8 mouse cellular contexts compared by ENCODE assay signal in genomic region chr5:138619211-138620128, GRCm38 (mm10). TPM values are rescaled to one million over a fixed set of nuclear protein-coding genes. Genes with fewer than 3 reads are reported as not detected.
DNase-seq lines count a peak whose midpoint lies in the region; ATAC-seq lines count a peak whose summit lies in the region.

TSS of gene Zfp68 (minus strand) at chr5:138619761.

- peaks cover 21% of the 10 kb centered on the region for H3K9me3 ChIP-seq in hindbrain, embryonic 15.5 days

- peaks cover 36% of the 10 kb centered on the region for H3K36me3 ChIP-seq in hindbrain, embryonic 15.5 days

- peak within 1 kb of the TSS; percentile 80 for H3K9ac ChIP-seq in hindbrain, embryonic 15.5 days

- WGBS in hindbrain, embryonic 15.5 days = under 1% methylated on average over 43 of the region's 43 CpGs

- ATAC-seq in hindbrain, embryonic 15.5 days (ENCODE audit: low FRiP score, low read depth) = peak; percentile 96

- H3K4me1 ChIP-seq in hindbrain, embryonic 15.5 days (replicated peaks) = peaks cover 34% of the 10 kb centered on the region

- H3K4me3 ChIP-seq in hindbrain, embryonic 15.5 days = peak within 1 kb of the TSS; percentile 63

- no peaks in the 10 kb centered on the region for H3K27me3 ChIP-seq in hindbrain, embryonic 15.5 days

- H3K27ac ChIP-seq in hindbrain, embryonic 15.5 days (replicated peaks) = peak within 1 kb of the TSS; percentile 94

- peak; percentile 92 for DNase-seq in T-cell, adult 2 months (ENCODE audit: low spot score)
- peak; percentile 91 to 92 for DNase-seq in cerebellum, postnatal 36 days
- DNase-seq in frontal cortex, postnatal 36 days (ENCODE audit: low spot score in 2 of 2) = peak; percentile 90 to 96
- DNase-seq in left cerebral cortex, adult 11 months (ENCODE audit: low spot score) = peak; percentile 95
- DNase-seq in lung, postnatal 4 days = peak; percentile 95
- DNase-seq in retina, postnatal 7 days (ENCODE audit: low read depth, low spot score) = peak; percentile 93
- DNase-seq in urinary bladder, adult 2 months (ENCODE audit: low spot score) = peak; percentile 78

- H3K4me2 ChIP-seq in hindbrain, embryonic 15.5 days = peak within 1 kb of the TSS; percentile 57

RNA-seq across cellular contexts. Expression of gene Zfp68, which starts in this region (rescaled TPM):
- polyA plus RNA-seq in hindbrain, embryonic 15.5 days (2015; fragmentation: Nextera tagmentation; extraction: Ambion mirVana) = 71.4 and 71.8 TPM in 2 replicates
- polyA plus RNA-seq in urinary bladder, adult 2 months (2012; rRNA removed) = 26.1 and 27.0 TPM in 2 replicates

Comparison
In these comparisons a context has a peak if more than half of its experiments do, and no peak if none do; other contexts are left out.
1. Peak in every context shown above with its lines: DNase-seq, ATAC-seq, H3K4me3 ChIP-seq and H3K27ac ChIP-seq.